Mouse (Mus musculus): ENCODE data around the gene Zc3h10. TPM values are rescaled to one million over a fixed set of nuclear protein-coding genes. Genes with fewer than 3 reads are reported as not detected.

Zc3h10 gene
- polyA plus RNA-seq, 1 experiment from 2014 or later = 16.2 TPM

GRCm38 (mm10) chr10:128536266-128536940 is 11.2 kb downstream of the Zc3h10 start:
- 0 out of 2 replicates have a peak overlapping the region, but pooled peaks have one; percentile 34 for H3K27ac ChIP-seq (replicated peaks)
- no peaks in the 10 kb centered on the region for H3K9me3 ChIP-seq (replicated peaks)
- H3K36me3 ChIP-seq = 0 out of 2 replicates have a peak, but pooled peaks cover 3% of the 10 kb centered on the region
- WGBS = 16% methylated on average over 18 of the region's 18 CpGs
- no peak overlapping the region for H3K9ac ChIP-seq (replicated peaks)
- peak overlapping the region; percentile 22; the same call in 1 of the 2 replicates for H3K4me3 ChIP-seq (replicated peaks)
- ATAC-seq (ENCODE audit: low FRiP score) = peak; percentile 90
- H3K4me2 ChIP-seq = peak overlapping the region; percentile 52
- H3K4me1 ChIP-seq = peaks cover 4% of the 10 kb centered on the region
- H3K27me3 ChIP-seq (replicated peaks) = no peaks in the 10 kb centered on the region

GRCm38 (mm10) chr10:128535624-128536265 is 11.8 kb downstream of the Zc3h10 start:
- no peaks in the 10 kb centered on the region for H3K27me3 ChIP-seq (replicated peaks)
- H3K4me2 ChIP-seq = peak overlapping the region; percentile 52
- peaks cover 4% of the 10 kb centered on the region for H3K4me1 ChIP-seq
- H3K9me3 ChIP-seq (replicated peaks) = no peaks in the 10 kb centered on the region
- 0 out of 2 replicates have a peak overlapping the region, but pooled peaks have one; percentile 34 for H3K27ac ChIP-seq (replicated peaks)
- no peaks in the 10 kb centered on the region for H3K36me3 ChIP-seq
- peak; percentile 51; the same call in 1 of the 2 replicates for ATAC-seq (ENCODE audit: low FRiP score)
- peak overlapping the region; percentile 22; the same call in 1 of the 2 replicates for H3K4me3 ChIP-seq (replicated peaks)
- 81% methylated on average over 4 of the region's 4 CpGs for WGBS
- no peak overlapping the region for H3K9ac ChIP-seq (replicated peaks)

- Histone ChIP-seq H3K4me2 (no peak overlapping the region), H3K27me3 (replicated peaks) (no peaks in the 10 kb centered on the region), H3K9ac (replicated peaks) (no peak overlapping the region), H3K9me3 (replicated peaks) (no peaks in the 10 kb centered on the region), H3K36me3 (no peaks in the 10 kb centered on the region), H3K27ac (replicated peaks) (no peak overlapping the region), H3K4me1 (peaks cover 4% of the 10 kb centered on the region), H3K4me3 (replicated peaks) (no peak overlapping the region)
- no peak for ATAC-seq (ENCODE audit: low FRiP score)
- WGBS = 80% methylated on average over 2 of the region's 2 CpGs
Measured at GRCm38 (mm10) chr10:128535206-128535605, 12.4 kb downstream of the Zc3h10 start.

- Histone ChIP-seq H3K36me3 (no peaks in the 10 kb centered on the region; the same call in 1 of the 2 replicates), H3K4me3 (replicated peaks) (peak overlapping the region; percentile 76), H3K9me3 (replicated peaks) (no peaks in the 10 kb centered on the region), H3K27ac (replicated peaks) (0 out of 2 replicates have a peak overlapping the region, but pooled peaks have one; percentile 28), H3K27me3 (replicated peaks) (0 out of 2 replicates have a peak, but pooled peaks cover 5% of the 10 kb centered on the region), H3K4me2 (peak overlapping the region; percentile 100), H3K9ac (replicated peaks) (0 out of 2 replicates have a peak overlapping the region, but pooled peaks have one; percentile 34), H3K4me1 (peaks cover 30% of the 10 kb centered on the region)
- 31% methylated on average over 28 of the region's 28 CpGs for WGBS
- no peak for ATAC-seq (ENCODE audit: low FRiP score)
Measured at GRCm38 (mm10) chr10:128526366-128527356, 20.9 kb downstream of the Zc3h10 start.

GRCm38 (mm10) chr10:128525671-128526308 is 21.8 kb downstream of the Zc3h10 start, which contains the start of gene Esyt1:
Gene Esyt1, minus strand, starts transcription at chr10:128525871.
- peak; percentile 92 for ATAC-seq (ENCODE audit: low FRiP score)
- Histone ChIP-seq H3K4me1 (peaks cover 30% of the 10 kb centered on the region), H3K36me3 (no peaks in the 10 kb centered on the region; the same call in none of the 2 replicates), H3K4me2 (peak within 1 kb of the TSS; percentile 100), H3K9me3 (replicated peaks) (no peaks in the 10 kb centered on the region), H3K4me3 (replicated peaks) (peak within 1 kb of the TSS; percentile 76), H3K27me3 (replicated peaks) (0 out of 2 replicates have a peak, but pooled peaks cover 5% of the 10 kb centered on the region), H3K9ac (replicated peaks) (peak within 1 kb of the TSS; percentile 74), H3K27ac (replicated peaks) (peak within 1 kb of the TSS; percentile 79)
- WGBS = under 1% methylated on average over 37 of the region's 37 CpGs

GRCm38 (mm10) chr10:128524732-128525662 is 22.6 kb downstream of the Zc3h10 start:
- Histone ChIP-seq H3K4me2 (peak overlapping the region; percentile 100), H3K36me3 (peaks cover 6% of the 10 kb centered on the region), H3K27me3 (replicated peaks) (0 out of 2 replicates have a peak, but pooled peaks cover 5% of the 10 kb centered on the region), H3K4me1 (peaks cover 30% of the 10 kb centered on the region), H3K4me3 (replicated peaks) (peak overlapping the region; percentile 76), H3K27ac (replicated peaks) (peak overlapping the region; percentile 79), H3K9me3 (replicated peaks) (no peaks in the 10 kb centered on the region), H3K9ac (replicated peaks) (peak overlapping the region; percentile 74)
- under 1% methylated on average over 58 of the region's 58 CpGs for WGBS
- ATAC-seq (ENCODE audit: low FRiP score) = peak; percentile 56

GRCm38 (mm10) chr10:128524111-128524731 is 23.4 kb downstream of the Zc3h10 start:
- H3K27me3 ChIP-seq (replicated peaks) = 0 out of 2 replicates have a peak, but pooled peaks cover 5% of the 10 kb centered on the region
- no peak for ATAC-seq (ENCODE audit: low FRiP score)
- WGBS = 12% methylated on average over 11 of the region's 11 CpGs
- peak overlapping the region; percentile 76 for H3K4me3 ChIP-seq (replicated peaks)
- peaks cover 6% of the 10 kb centered on the region for H3K36me3 ChIP-seq
- H3K27ac ChIP-seq (replicated peaks) = peak overlapping the region; percentile 79; the same call in 1 of the 2 replicates
- H3K4me2 ChIP-seq = peak overlapping the region; percentile 100
- H3K9ac ChIP-seq (replicated peaks) = peak overlapping the region; percentile 74
- H3K4me1 ChIP-seq = peaks cover 30% of the 10 kb centered on the region
- no peaks in the 10 kb centered on the region for H3K9me3 ChIP-seq (replicated peaks)

GRCm38 (mm10) chr10:128522351-128522750 is 25.2 kb downstream of the Zc3h10 start:
- WGBS = 80% methylated on average over 6 of the region's 6 CpGs
- H3K27ac ChIP-seq (replicated peaks) = no peak overlapping the region

GRCm38 (mm10) chr10:128520591-128520990 is 27.0 kb downstream of the Zc3h10 start:
- WGBS = 89% methylated on average over 16 of the region's 16 CpGs
- H3K36me3 ChIP-seq = peaks cover 20% of the 10 kb centered on the region
- no peak overlapping the region for H3K4me3 ChIP-seq (replicated peaks)
- no peak overlapping the region for H3K4me2 ChIP-seq
- H3K4me1 ChIP-seq = peaks cover 19% of the 10 kb centered on the region
- no peak for ATAC-seq (ENCODE audit: low FRiP score)
- H3K27me3 ChIP-seq (replicated peaks) = peaks cover 12% of the 10 kb centered on the region; the same call in 1 of the 2 replicates
- H3K9ac ChIP-seq (replicated peaks) = no peak overlapping the region
- H3K27ac ChIP-seq (replicated peaks) = no peak overlapping the region
- H3K9me3 ChIP-seq (replicated peaks) = no peaks in the 10 kb centered on the region

More at GRCm38 (mm10) chr10:128522351-128522750, 25.2 kb downstream of the Zc3h10 start:
- no peak overlapping the region for H3K9ac ChIP-seq (replicated peaks)
- H3K4me3 ChIP-seq (replicated peaks) = no peak overlapping the region
- ATAC-seq (ENCODE audit: low FRiP score) = no peak
- peaks cover 7% of the 10 kb centered on the region; the same call in 1 of the 2 replicates for H3K27me3 ChIP-seq (replicated peaks)
- H3K4me2 ChIP-seq = no peak overlapping the region
- H3K36me3 ChIP-seq = peaks cover 11% of the 10 kb centered on the region
- no peaks in the 10 kb centered on the region for H3K9me3 ChIP-seq (replicated peaks)
- peaks cover 30% of the 10 kb centered on the region for H3K4me1 ChIP-seq

All from neural tube, embryonic 15.5 days (tissue).